Mouse (Mus musculus): Measurements from ENCODE around the gene Tsc2. TPM values are rescaled to one million over a fixed set of nuclear protein-coding genes. Genes with fewer than 3 reads are reported as not detected.

The Tsc2 gene
- total RNA-seq, 2 experiments from 2014 or later = 171 to 176 TPM

DNA sequence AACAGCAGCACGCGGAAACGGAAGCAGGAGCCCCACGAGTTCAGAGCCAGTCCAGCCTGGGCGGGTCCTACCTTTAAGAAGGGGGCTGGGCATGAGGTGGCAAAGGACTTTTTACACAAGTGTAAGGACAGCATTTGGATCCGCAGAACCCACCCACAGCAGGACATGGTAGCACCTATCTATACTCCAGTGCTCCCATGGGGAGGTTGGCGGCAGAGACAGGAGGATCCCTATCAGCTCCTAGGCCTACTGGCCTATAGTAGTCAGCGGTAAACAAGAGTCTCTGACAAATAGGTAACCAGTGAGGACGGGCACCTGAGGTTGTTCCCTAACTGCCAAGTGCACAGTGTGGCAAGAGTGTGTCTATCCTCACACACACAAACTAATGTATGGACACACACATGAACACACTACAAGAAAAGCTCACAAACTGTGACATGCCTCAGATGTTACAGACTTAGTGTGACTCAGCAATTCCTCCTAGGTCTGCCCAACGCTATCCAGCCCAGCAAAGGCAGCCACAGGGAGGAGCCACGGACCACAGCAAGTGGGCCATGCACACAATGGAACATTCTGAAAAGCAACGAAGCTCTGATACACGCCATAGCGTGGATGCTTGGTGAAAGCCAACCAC, 14.8 kb downstream of the Tsc2 start:
- DNase-seq (ENCODE audit: low spot score in 2 of 2) = no peak

DNA sequence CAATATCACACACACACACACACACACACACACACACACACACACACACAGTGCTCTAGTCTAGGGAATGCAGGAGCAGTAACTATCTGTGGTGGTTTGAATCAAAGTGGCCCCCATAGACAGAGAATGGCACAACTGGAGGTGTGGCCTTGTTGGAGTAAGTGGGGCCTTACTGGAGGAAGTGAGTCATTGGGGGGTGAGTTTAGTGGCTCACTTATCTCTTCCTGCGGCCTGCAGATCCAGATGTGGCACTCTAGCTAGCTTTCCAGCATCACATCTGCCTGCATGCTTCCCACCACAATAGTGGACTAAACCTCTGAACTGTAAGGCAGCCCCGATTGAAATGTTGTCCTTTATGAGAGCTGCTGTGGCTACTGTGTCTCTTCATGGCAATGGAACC, 21.7 kb downstream of the Tsc2 start:
- no peak for DNase-seq (ENCODE audit: low spot score in 2 of 2)

DNA sequence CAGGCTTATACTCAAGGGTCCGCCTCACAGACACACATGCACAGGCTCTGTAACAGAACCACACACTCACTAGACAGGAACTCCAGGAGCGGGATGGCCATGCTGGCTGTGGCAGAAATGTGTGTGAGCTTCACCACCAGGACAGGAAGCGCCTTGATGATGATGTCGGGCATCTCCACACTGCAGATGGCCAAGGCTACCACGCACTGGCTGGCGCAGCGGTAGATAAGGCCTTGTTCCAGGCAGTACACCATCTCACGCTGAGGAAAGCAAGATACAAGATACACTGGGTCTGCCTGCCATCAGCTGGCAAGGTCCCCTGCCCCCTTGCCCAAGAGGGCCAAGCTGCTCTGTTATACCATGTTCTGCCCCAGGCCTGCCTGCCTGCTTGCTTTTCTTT, 23.6 kb downstream of the Tsc2 start:
- no peak for DNase-seq (ENCODE audit: low spot score in 2 of 2)

DNA sequence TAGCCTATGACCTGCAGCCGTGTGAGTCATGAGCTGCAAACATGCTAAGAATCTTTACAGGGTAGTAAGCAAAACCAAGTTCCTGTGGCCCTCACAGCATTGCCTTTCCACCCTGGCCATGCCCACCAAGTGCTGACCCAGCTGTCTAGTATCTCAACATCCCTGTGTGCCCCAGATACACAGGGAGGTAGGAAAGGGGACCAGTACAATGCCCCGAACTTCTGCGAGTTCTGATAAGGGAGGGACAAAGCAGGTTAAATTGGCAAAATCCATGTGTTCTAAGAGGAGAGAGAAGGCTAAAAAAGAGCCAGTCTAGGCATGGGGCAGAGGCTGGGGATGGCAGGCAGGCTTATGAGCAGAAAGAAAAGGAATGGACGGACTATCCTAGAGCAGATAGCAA, 24.1 kb downstream of the Tsc2 start:
- no peak for DNase-seq (ENCODE audit: low spot score in 2 of 2)

DNA sequence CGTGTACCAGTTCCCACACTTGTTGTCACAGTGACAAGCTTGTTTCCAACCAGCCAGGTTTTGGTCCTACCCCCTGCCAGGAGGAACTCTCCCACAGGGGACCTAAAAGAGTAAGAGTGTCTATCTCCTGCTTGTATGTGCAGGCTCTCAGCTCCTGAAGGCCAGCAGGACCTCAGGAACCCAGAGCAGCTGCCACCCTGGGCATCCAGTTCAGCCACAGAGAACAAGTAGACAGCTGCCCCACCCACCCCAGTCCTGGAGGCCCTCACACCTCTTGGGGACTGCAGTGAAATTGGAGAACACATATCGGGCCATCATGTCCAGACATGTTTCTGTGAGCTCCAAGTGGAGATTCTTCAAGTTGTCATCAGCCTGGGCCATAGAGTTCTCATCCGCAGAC, 27.9 kb downstream of the Tsc2 start:
- DNase-seq (ENCODE audit: low spot score in 2 of 2) = no peak

DNA sequence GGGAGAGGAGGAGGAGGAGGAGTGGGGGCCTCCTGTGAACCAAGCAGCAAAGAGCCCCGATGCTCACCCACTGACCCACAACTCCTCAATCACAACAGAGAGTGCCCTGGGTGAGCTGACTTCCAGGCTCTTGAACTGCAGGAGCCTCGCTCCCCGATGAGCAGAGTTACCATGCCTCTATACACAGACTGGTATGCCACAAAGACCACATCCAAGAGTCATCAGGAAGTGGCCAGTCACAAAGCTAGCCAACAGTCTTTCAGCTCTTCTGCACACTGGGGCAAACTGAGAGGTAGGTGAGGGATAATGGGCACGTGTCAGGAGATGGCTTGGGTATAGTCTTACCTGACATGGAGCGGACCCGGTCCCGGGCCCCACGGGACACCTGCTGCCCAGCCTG, 28.5 kb downstream of the Tsc2 start:
- DNase-seq (ENCODE audit: low spot score in 2 of 2) = no peak

DNA sequence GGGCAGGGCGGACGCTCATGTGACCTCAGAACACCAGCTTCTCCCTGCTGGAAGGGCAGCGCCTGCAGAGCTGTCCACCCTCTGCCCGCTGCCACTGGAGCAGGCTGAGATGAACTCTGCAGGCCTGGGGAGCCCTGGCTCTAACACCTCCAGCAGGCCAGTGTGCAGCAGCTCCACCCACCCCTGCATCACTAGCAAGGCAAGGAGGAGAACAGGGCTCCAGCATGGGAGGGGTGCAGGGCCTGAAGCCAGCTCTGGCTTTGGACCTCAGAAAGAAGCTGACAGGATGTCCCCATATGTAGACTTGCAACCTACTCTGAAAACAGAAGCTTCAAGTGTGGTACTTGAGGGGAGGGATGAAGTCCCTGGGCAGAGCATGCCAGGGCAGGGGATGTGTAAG, 31.9 kb downstream of the Tsc2 start:
- DNase-seq (ENCODE audit: low spot score in 2 of 2) = no peak

DNA sequence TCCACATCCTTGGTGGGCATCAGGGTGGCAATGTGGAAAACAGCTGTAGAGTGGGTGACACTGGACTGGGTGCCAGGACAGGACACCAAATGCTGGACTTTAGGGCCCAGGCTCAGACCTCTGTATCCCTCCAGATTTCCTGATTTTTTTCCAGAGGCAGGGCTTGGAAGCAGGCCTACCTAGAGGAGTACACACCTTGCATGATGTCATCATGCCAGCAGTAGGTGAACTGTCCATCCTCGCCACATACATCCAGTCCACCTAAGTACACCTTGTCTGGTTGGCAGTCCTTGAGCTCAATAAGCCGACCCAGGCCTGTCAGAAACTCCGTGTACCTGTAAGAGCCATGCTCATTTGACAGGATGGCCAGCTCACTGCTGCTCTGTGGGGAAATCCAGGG, 34.4 kb downstream of the Tsc2 start:
- no peak for DNase-seq (ENCODE audit: low spot score in 2 of 2)

DNA sequence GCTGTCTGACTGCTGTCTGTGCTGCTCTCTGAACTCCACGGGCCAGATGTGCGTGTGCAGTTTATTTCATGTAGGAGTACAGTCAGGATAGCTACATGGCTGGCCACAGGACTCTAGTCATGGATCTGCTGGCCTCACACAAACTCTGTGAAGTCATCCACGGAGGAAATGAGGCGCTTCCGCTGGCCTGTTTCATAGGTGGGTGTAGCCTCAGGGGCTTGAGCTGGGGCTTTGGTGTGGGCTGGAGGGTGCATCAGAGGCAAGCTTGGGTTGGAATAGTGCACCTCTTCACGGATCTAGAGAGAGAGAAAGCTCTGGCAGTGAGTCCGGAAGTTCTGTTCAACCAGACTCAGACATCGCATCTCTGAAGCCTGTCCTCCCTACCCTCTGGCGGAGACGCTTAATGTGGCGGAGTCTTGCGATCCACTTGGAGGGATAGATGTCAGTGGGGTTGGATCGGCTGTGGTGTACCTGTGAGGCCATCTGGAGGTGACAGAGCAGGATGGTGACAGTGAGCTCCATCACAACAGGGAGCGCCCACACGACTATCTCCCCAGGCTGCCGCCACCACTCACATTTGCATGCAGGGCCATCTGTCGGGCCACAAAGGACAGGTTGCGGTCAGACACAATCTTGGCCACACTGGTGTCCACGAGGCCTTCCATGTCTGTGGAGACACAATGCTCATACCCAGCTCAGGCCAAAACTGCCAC, 35.8 kb downstream of the Tsc2 start:
- DNase-seq (ENCODE audit: low spot score in 2 of 2) = no peak

DNA sequence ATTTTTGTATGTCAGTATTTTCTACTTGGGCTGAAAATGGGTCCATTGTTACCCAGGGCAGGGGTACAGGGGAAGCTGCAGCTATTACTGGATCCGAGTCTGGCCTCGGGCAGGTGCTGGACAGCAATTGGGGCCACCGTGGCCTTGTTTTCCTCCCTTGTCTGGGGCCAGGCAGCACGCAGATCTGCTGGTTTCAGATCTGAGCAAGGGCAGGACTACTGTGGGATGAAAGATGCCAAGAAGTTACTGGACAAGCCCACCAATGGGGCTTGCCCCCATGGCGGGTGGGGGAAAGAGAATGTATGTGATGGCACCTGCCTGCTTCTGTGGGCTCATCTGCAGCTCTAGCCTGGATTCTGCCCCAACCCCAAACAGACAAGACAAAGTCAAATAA, 36.4 kb downstream of the Tsc2 start:
- no peak for DNase-seq (ENCODE audit: low spot score in 2 of 2)

DNA sequence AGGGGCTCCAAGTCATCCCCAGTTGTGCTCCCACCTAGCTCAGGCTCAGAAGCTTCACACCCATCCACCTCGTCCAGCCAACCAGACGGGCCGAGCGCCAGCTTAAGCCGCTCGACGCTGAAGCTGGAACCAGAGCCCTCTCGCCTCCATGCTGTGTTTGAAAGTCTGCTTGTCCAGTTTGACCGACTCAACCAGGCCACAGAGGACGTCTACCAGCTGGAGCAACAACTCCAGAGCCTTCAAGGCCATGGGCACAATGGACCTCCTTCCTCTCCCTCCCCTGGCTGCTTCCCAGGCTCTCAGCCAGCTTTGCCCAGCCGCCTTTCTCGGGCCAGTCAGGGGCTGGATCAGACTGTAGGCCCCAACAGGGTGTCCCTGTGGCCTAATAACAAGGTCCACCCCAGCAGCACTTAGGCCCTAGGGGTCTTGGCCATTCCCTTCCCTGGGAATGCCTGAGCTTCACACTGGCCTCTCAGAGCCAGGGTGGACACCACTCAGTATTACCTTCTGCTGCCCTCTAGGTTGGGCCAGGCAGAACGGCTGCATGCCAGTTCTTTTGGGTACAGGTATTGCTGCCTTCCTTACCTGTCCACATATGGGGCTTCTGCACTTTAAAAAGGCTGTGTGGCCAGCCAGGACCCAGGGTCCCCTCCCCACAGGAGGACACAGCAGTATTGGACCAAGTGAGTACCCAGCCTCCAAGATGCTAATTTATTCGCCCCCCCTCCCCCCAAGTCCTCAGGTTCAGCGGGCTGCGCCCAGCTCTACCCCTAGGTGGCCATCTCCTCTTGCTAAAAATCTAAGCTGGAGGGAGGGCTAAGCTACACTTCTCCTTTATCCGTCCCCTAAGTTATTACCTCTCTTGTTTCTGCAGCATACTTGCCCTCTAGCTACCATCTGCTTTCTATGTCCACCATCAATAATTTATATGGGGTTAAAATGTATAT, 37.0 kb downstream of the Tsc2 start:
- peak in 1 of 2 experiments; percentile 53 for DNase-seq (ENCODE audit: low spot score in 2 of 2)

DNA sequence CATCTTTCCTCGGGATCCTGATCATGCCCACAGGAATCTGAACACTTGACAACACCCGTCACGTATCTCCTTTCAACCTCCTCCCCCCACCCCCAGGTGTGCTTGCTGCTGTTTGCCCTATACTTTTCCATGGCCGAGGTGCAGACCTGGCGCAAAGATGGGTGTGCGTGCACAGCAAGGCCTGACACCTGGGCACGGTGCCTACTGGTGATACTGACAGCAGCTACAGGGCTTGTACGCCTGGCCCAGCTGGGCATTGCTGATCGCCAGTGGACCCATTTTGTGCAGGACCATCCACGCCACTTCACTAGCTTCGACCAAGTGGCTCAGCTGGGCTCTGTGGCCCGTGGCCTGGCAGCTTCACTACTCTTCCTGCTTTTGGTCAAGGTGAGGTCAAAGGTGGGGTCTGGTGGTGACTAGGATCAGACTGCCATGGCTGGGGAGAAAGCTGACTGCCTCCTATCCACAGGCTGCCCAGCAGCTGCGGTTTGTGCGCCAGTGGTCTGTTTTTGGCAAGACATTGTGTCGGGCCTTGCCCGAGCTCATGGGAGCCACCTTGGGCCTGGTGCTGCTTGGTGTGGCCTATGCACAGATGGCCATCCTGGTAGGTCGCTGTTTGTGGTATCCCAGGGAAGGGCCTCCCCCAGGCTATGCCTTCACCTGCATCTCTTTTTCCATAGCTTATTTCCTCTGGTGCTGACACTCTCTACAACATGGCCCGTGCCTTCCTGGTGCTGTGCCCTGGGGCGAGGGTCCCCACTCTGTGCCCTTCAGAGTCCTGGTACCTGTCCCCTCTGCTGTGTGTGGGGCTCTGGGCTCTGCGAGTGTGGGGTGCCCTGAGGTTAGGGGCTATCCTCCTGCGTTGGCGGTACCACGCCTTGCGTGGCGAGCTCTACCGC, 38.2 kb downstream of the Tsc2 start:
- no peak for DNase-seq (ENCODE audit: low spot score in 2 of 2)

DNA sequence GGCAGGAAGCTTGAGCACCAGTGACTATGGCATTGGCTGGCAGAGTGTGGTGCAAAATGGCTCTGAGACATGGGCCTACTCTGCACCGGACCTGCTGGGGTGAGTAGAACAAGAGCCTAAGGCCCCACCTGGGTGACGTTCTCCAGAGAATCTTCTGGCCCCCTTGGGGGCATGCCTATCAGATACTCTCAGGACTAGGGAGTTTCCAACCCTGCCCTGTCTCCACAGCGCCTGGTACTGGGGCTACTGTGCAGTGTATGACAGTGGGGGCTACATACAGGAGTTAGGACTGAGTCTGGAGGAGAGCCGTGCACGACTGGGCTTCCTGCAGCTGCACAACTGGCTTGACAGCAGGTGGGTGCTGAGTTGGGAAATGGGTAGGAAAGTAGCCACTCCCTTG, 39.2 kb downstream of the Tsc2 start:
- DNase-seq (ENCODE audit: low spot score in 2 of 2) = no peak

DNA sequence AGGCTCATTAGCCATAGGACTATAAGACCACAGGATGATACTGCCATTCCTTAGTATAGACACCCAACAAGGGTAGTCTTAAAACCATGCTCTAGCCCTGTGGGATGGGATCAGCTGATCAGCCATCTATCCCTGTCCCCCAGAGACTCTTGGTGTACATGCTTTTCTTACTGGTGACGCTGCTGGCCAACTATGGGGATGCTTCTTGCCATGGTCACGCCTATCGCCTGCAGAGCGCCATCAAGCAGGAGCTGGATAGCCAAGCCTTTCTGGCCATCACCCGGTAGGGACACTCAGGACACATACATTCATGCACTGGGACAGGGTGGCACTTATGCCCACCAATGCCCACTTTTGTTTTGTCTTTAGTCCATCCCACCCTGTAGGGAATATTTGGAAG, 40.7 kb downstream of the Tsc2 start:
- no peak for DNase-seq (ENCODE audit: low spot score in 2 of 2)

DNA sequence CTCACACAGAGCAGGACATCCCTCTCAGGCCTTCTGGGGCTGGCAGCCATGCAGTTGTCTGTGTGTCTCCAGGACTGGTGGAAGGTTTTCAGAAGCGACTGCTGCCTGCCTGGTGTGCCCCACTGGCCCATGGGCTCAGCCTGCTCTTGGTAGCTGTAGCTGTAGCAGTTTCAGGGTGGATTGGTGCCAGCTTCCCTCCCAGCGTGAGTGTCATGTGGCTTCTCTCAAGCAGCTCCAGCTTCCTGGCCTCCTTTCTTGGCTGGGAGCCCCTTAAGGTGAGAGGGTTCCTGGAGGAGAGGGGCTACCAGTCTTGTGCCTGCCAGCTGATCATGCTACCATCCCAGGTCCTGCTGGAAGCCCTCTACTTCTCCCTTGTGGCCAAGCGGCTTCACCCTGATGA, 41.5 kb downstream of the Tsc2 start:
- DNase-seq (ENCODE audit: low spot score in 2 of 2) = no peak

DNA sequence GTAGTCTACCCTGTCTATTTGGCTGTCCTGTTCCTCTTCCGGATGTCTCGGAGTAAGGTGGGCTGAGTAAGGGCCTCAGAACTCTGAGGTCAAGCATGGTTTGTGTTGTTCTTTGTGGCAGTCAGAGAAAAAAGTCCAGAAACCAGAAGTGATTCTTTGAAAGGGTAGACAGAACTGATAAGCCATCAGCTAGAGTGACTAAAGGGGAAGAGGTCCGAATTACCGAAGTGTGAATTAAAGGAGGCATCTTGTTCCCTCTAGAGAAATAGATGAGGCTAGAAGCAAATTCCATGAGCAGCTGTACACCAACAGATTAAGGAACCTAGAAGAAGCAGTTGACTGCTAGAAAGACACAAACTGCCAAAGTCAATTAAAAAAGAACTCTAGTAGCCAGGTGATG, 45.9 kb downstream of the Tsc2 start:
- no peak for DNase-seq (ENCODE audit: low spot score in 2 of 2)

DNA sequence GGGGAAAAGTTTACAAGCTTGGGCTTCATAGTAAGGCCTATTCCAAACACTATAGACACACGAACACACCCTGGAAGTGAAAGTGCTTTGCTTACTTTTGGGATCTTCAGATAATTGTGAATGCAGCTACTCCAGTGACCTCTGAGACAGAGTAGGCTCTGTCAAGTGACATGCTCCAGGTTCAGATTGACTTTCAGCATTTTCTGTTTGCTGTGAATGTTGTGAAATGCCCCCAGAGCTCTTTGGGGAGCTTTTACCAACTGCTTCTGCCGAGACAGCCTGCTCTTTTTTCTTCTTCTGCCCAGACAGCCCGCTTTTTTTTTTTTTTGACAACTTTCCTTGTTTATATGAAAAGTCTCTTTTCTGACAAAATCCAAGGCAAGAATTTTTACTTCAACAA, 47.9 kb downstream of the Tsc2 start:
- no peak for DNase-seq (ENCODE audit: low spot score in 2 of 2)

DNA sequence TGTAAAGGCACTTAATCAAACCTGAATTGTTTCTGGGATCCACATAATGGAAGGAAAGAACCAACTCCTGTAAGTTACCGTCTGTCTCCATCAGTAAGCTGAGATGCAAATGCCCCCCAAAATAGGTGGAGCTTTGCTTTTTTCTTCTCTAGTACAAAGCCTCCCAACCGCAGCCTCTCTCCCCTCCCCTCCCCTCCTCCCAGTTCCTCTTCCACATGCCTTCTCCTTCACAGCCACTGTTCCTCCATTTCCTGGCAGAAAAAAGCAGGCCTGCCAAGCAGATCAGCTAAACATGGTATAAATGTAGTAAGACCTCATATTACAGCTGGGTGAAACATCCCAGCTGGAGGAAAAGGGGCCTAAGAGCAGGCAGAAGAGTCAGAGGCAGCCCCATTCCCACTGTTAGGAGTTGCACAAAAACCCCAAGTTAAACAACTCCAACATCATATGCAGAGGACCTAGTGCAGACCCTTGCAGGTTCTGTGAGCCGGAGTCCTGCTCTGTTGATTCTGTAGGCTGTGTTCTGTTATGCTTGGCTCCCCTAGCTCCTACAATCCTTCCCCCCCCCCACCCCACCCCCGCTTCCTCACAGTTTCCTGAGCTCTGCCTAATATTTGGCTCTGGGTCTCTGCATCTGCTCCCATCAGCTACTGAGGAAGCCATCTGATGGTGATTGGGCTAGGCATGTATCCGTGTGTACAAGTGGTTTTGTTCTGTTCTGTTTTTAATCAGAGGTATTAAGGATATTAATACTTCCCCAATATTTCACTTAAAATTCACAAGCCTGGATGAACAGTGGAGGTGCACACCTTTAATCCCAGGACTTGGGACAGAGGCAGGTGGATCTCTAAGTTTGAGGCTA, 48.6 kb downstream of the Tsc2 start:
- DNase-seq (ENCODE audit: low spot score in 2 of 2) = no peak

DNA sequence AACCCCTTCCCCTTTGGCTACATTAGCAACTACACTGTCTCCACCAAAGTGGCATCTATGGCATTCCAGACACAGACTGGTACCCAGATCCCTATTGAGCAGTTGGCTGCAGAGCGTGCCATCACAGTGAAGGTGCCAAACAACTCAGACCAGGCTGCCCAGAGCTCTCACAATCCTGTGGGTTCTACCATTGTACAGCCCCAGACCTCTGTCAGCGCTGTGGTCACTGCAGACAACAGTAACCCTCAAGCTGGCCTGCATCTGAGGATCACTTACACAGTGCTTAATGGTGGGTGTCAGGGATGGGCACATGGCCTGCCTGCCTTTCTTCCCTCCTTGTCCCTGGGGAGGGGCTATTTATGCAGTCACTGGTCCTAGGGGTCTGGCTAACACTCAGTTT, 52.1 kb downstream of the Tsc2 start:
- DNase-seq (ENCODE audit: low spot score in 2 of 2) = no peak

DNA sequence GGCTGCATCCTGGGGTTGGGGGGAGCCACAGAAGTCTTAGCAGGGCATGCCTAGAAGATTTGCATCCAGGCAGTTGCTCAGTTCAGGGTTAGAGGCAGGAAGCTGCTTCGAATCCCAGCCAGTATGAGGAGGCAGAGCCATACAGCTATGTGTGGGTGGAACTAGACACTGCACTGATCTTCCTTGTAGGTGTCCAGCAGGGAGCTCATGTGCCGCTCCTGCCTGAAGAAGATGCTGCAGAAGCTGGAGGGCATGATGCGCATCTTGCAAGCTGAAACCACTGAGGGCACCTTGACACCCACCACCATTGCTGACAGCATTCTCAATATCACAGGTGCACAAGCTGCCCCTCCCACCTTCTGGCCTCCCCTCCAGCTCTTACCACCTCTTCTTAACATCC, 52.9 kb downstream of the Tsc2 start:
- no peak for DNase-seq (ENCODE audit: low spot score in 2 of 2)

All from layer of hippocampus, postnatal 10 days (tissue).